Mouse (Mus musculus) myocyte (in vitro differentiated cells): Measurements from ENCODE around the gene 1500015O10Rik.

Source experiments
- CEBPB ChIP-seq: IDR thresholded peaks from 2 replicates; pipeline ENCODE4 v1.6.1; 2011; ENCODE audit warnings: mild to moderate bottlenecking, moderate library complexity; ENCODE audit not compliant: poor library complexity, insufficient read depth, severe bottlenecking
- E2F4 ChIP-seq: IDR thresholded peaks from one replicate; pipeline ENCODE4 v1.6.1; 2011; ENCODE audit warnings: mild to moderate bottlenecking, control low read depth, moderate library complexity; ENCODE audit not compliant: insufficient read depth
- MAX ChIP-seq: IDR thresholded peaks from one replicate; pipeline ENCODE4 v1.6.1; 2011; ENCODE audit warnings: low read depth, mild to moderate bottlenecking, control low read depth
- MYOD1 ChIP-seq, 3 experiments: IDR thresholded peaks; one replicate each; pipeline ENCODE4 v1.6.1; 2011; ENCODE audit warnings: control low read depth in 2 of 3, low read depth in 2 of 3, mild to moderate bottlenecking in 2 of 3, moderate library complexity in 1 of 3; ENCODE audit not compliant: insufficient read length in 2 of 3, control insufficient read depth in 1 of 3
- MYOG ChIP-seq, 3 experiments: IDR thresholded peaks; one replicate each; pipeline ENCODE4 v1.6.1; 2011; ENCODE audit warnings: control low read depth in 2 of 3, low read depth in 2 of 3, mild to moderate bottlenecking in 2 of 3; ENCODE audit not compliant: insufficient read length in 2 of 3, control insufficient read depth in 1 of 3, insufficient read depth in 1 of 3
- POLR2A ChIP-seq: IDR thresholded peaks from one replicate; pipeline ENCODE4 v1.6.1; 2011; ENCODE audit warnings: low read depth, mild to moderate bottlenecking, control low read depth, moderate library complexity; ENCODE audit not compliant: insufficient read length
- POLR2AphosphoS2 ChIP-seq: IDR thresholded peaks from one replicate; pipeline ENCODE4 v1.6.1; 2011; ENCODE audit warnings: low read depth, control low read depth; ENCODE audit not compliant: insufficient read length
- REST ChIP-seq: IDR thresholded peaks from one replicate; pipeline ENCODE4 v1.6.1; 2011; ENCODE audit warnings: mild to moderate bottlenecking, control low read depth, moderate library complexity; ENCODE audit not compliant: insufficient read depth, insufficient read length
- TCF12 ChIP-seq: IDR thresholded peaks from one replicate; pipeline ENCODE4 v1.6.1; 2011; ENCODE audit warnings: mild to moderate bottlenecking, control low read depth; ENCODE audit not compliant: poor library complexity, insufficient read depth, severe bottlenecking
- USF1 ChIP-seq: IDR thresholded peaks from one replicate; pipeline ENCODE4 v1.6.1; 2011; ENCODE audit warnings: low read depth, mild to moderate bottlenecking, control low read depth, moderate library complexity

DNA sequence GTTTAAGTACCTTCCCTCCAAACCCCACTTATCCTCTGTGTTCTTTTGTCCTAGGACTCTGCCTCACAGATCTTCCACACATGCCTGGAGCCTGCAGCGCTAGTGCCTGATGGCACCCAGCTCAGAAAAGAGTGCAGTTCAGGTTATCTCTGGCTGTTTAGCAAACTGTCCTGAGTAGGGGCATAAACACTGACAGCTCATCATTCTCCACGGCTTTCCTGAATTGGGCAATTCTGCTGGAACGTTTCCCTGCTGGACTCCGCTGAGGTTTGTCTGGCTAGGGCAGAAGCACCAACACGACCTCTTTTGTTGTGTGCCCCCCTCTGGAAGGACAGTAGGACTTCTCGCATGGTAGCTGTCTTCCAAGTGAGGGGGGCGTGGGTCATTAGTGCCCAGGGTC lies 12.4 kb upstream of the 1500015O10Rik start:
- TF ChIP-seq POLR2A (no peak), POLR2AphosphoS2 (no peak), USF1 (no peak), MYOG (IDR thresholded peaks at IDR 0.05; ENCODE audit: control insufficient read depth in 1 of 3, insufficient read depth in 1 of 3, insufficient read length in 2 of 3, low read depth in 2 of 3) (no peak), E2F4 (no peak), MAX (no peak), TCF12 (no peak), MYOD1 (IDR thresholded peaks at IDR 0.05; ENCODE audit: control insufficient read depth in 1 of 3, insufficient read length in 2 of 3, low read depth in 2 of 3) (no peak), CEBPB (peak; percentile 59; the same call in 1 of the 2 replicates), REST (no peak)
